Mouse (Mus musculus) lung, postnatal 0 days (tissue): ENCODE data around the gene Pafah1b1. TPM values are rescaled to one million over a fixed set of nuclear protein-coding genes. Genes with fewer than 3 reads are reported as not detected.

Experiments used
- ATAC-seq: fragments of 200-750 bp; cut with Nextera tagmentation; 2 replicates; pipeline ENCODE4 v1.8.0; 2017; ENCODE audit warnings: moderate library complexity
- DNase-seq: peaks from one replicate; pipeline ENCODE4 v3.0.0-alpha.2; 2016; ENCODE audit warnings: low spot score
- H3K27ac ChIP-seq: fragments of 300-500 bp; sonication (generic); 2 replicates; pipeline ENCODE4 v1.5.1; 2014; ENCODE audit warnings: antibody characterized with exemption, mild to moderate bottlenecking, low read length, mixed read lengths
- H3K27me3 ChIP-seq: fragments of 300-500 bp; sonication (generic); replicated peaks from 2 replicates; pipeline ENCODE4 v1.6.1; 2014; ENCODE audit warnings: low read length, mixed read lengths; ENCODE audit not compliant: insufficient read depth
- H3K36me3 ChIP-seq: fragments of 300-500 bp; sonication (generic); 2 replicates; pipeline ENCODE4 v1.6.1; 2014; ENCODE audit warnings: low read length, mixed read lengths; ENCODE audit not compliant: insufficient read depth
- H3K4me1 ChIP-seq: fragments of 300-500 bp; sonication (generic); 2 replicates; pipeline ENCODE4 v1.6.1; 2014; ENCODE audit warnings: antibody characterized with exemption, low read depth, low read length, mixed read lengths; ENCODE audit not compliant: insufficient read depth
- H3K4me2 ChIP-seq: fragments of 300-500 bp; sonication (generic); replicated peaks from 2 replicates; pipeline ENCODE4 v1.6.1; 2014; ENCODE audit warnings: low read depth, mild to moderate bottlenecking, low read length, moderate library complexity, mixed read lengths
- H3K4me3 ChIP-seq: fragments of 300-500 bp; sonication (generic); 2 replicates; pipeline ENCODE4 v1.5.1; 2014; ENCODE audit warnings: low read depth, low read length
- H3K9ac ChIP-seq: fragments of 300-500 bp; sonication (generic); replicated peaks from 2 replicates; pipeline ENCODE4 v1.6.1; 2014; ENCODE audit warnings: low read depth, mild to moderate bottlenecking
- H3K9me3 ChIP-seq: fragments of 300-500 bp; sonication (generic); 2 replicates; pipeline ENCODE4 v1.6.1; 2016; ENCODE audit warnings: low read length, mixed read lengths
- CTCF ChIP-seq: IDR thresholded peaks from 2 replicates; pipeline ENCODE4 v1.5.1; 2016; ENCODE audit warnings: antibody characterized with exemption, mild to moderate bottlenecking
- EP300 ChIP-seq: IDR thresholded peaks from 2 replicates; pipeline ENCODE4 v1.6.1; 2016; ENCODE audit warnings: antibody characterized with exemption, mild to moderate bottlenecking, control low read depth
- WGBS: fragments of 180-500 bp; shearing (Covaris S2); extraction: QIAGEN DNeasy Blood & Tissue Kit; methylation state at CpG from one replicate; pipeline ENCODE4 v1.1.7; 2014; 5-methylcytosine and 5-hydroxymethylcytosine counted together
- polyA plus RNA-seq: library from polyadenylated mRNA; unstranded; fragments of >200 nt; fragmentation: Nextera tagmentation; extraction: Ambion mirVana; gene quantifications from 2 replicates; pipeline ENCODE4 v1.2.1, GENCODE M21; 2015

Pafah1b1 gene
- polyA plus RNA-seq, 1 experiment from 2014 or later, result 49.1 TPM

DNA sequence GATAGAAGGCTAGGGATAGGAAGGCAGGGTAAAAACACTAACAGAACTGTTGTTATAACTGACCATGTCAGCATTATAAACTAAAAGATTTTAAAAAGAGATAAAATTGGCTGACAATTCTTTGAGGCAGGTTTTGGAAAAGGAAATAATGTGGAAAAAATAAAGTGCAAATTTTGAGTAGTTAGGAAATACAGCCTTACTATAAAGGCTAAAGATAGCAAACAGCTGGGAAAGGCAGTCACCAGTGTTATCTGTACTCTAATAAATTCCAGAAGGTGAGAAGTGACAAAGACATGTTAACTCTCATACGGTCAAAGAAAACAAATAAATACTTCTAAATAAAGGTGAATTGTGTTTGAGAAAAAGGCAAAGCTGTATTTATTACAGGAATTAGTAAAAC lies 15.7 kb downstream of the Pafah1b1 start:
- Histone ChIP-seq H3K9me3 (no peaks in the 10 kb centered on the region), H3K27ac (no peak overlapping the region), H3K4me2 (no peak overlapping the region), H3K4me3 (no peak overlapping the region), H3K27me3 (no peaks in the 10 kb centered on the region), H3K4me1 (no peaks in the 10 kb centered on the region), H3K9ac (no peak overlapping the region), H3K36me3 (no peaks in the 10 kb centered on the region)
- 25% methylated on average over 1 of the region's 1 CpGs for WGBS
- DNase-seq (no peak), ATAC-seq (no peak)
- no peak for TF ChIP-seq CTCF
- no peak for TF ChIP-seq EP300

DNA sequence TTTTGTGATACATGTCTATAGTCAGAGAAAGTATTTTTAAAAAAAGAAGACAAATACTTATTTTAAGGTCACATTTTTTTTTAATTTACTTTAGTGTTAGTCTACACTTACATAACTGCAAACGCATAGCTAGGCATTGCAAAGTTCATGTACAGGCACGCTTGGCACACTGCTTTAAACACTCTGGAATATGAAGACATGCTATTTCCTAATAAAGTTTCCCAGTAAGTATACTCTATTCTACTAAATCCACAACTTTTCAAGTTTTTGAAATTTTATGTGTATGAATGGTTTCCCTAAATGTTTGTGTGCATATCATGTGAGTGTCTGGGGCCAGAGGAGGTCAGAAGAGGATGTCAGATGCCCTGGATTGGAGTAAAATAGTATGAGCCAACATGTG lies 20.4 kb downstream of the Pafah1b1 start:
- Histone ChIP-seq H3K4me1 (no peaks in the 10 kb centered on the region), H3K9ac (no peak overlapping the region), H3K27me3 (no peaks in the 10 kb centered on the region), H3K4me3 (no peak overlapping the region), H3K9me3 (no peaks in the 10 kb centered on the region), H3K4me2 (no peak overlapping the region), H3K36me3 (no peaks in the 10 kb centered on the region), H3K27ac (no peak overlapping the region)
- TF ChIP-seq CTCF, result no peak
- no peak; the same call in 1 of the 2 replicates for TF ChIP-seq EP300
- 53% methylated on average over 2 of the region's 2 CpGs for WGBS
- ATAC-seq (peak; percentile 57; the same call in 1 of the 2 replicates), DNase-seq (peak; percentile 52)

DNA sequence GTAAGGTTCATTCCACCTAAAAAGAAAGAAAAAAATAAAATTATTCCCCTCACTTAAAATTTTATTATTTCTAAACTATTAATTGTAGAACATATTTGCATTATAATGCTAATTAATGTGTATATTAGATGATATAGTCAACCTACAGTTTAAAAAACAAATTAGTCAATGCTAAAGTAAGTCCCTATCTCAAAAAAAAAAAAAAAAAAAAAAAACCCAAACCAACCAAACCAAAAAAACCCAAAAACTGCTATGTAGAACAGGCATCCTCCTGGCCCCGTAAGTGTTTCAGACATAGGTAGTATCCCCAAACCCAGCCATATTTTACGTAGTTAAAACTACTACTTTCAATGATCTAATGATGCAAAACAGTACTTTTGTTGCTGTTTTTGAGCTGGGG lies 25.0 kb downstream of the Pafah1b1 start:
- no peaks in the 10 kb centered on the region for H3K27me3 ChIP-seq
- H3K4me1 ChIP-seq, result no peaks in the 10 kb centered on the region
- H3K9me3 ChIP-seq, result no peaks in the 10 kb centered on the region
- DNase-seq, result no peak
- no peak overlapping the region for H3K9ac ChIP-seq
- no peak for ATAC-seq
- WGBS, result 96% methylated on average over 2 of the region's 2 CpGs
- H3K27ac ChIP-seq, result no peak overlapping the region
- TF ChIP-seq EP300 (no peak), CTCF (no peak)
- H3K4me2 ChIP-seq, result no peak overlapping the region
- H3K4me3 ChIP-seq, result no peak overlapping the region
- no peaks in the 10 kb centered on the region for H3K36me3 ChIP-seq

DNA sequence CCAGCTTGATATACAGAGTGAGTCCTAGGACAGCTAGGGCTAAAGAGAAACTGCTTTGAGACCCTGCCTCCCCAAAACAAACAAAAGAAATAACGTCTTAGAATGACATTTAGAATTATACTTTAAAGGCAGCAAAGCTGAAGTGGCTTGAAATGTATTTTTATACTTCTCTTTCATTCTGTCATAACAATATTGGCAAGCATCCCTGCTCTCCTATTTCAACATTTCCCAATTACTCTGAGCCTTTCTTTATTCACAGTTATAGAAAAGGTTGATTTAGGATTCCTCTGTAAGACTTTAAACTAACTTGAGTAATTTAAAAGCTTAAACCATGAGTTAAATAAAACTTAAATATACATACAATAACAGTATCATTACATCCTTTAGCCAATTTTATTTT lies 32.3 kb downstream of the Pafah1b1 start:
- Histone ChIP-seq H3K9ac (no peak overlapping the region), H3K4me3 (no peak overlapping the region), H3K27ac (no peak overlapping the region), H3K9me3 (no peaks in the 10 kb centered on the region), H3K4me1 (no peaks in the 10 kb centered on the region), H3K27me3 (no peaks in the 10 kb centered on the region), H3K36me3 (no peaks in the 10 kb centered on the region), H3K4me2 (no peak overlapping the region)
- peak; percentile 48 for DNase-seq
- TF ChIP-seq CTCF (no peak), EP300 (no peak)
- no peak for ATAC-seq
- 31% methylated on average over 1 of the region's 1 CpGs for WGBS

DNA sequence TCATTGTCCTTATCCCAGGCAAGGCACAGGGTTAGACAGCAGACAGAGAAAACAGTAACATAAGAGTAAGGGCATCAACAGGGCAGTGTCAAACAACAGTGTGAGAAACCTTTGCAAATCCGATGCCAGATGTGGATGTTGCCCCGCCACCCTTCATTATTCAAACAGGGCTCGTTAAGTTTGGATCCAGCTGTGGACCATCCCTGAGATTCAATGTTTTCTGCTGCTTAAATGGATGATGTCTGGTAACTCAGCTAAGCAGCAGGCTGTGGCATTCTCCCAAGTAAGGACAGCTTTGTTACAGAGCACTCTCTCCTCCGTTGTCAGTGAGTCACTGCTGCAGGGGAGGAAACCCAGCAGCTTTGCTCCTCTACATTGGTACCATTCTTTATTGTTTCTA lies 49.3 kb downstream of the Pafah1b1 start:
- Histone ChIP-seq H3K36me3 (peaks cover 24% of the 10 kb centered on the region; the same call in 1 of the 2 replicates), H3K4me2 (no peak overlapping the region), H3K27me3 (no peaks in the 10 kb centered on the region), H3K4me1 (no peaks in the 10 kb centered on the region), H3K4me3 (no peak overlapping the region), H3K27ac (no peak overlapping the region), H3K9ac (no peak overlapping the region), H3K9me3 (no peaks in the 10 kb centered on the region)
- DNase-seq (no peak), ATAC-seq (no peak)
- TF ChIP-seq EP300, result no peak
- no peak for TF ChIP-seq CTCF
- WGBS, result 90% methylated on average over 4 of the region's 4 CpGs

DNA sequence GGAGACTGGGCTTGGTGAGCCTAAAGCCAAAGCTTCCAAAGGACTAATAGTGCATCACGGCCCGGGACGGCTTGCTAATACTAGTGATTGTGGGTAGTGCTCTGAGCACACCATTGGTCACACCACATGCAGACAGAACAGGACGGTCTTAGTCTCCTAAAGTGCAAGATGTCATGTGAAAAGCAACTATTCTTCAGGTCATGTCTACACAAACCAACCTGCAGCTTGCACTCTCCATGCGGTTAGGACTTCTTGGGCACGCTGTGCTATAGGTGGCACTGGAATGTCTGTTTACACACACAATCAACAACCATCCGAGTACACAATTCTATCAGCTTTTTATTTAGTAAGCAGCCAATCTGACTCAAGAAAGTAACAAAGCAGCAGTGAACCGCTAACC lies 49.8 kb downstream of the Pafah1b1 start:
- no peak for ATAC-seq
- no peak overlapping the region for H3K4me2 ChIP-seq
- H3K27ac ChIP-seq, result no peak overlapping the region
- H3K27me3 ChIP-seq, result no peaks in the 10 kb centered on the region
- peaks cover 24% of the 10 kb centered on the region; the same call in 1 of the 2 replicates for H3K36me3 ChIP-seq
- no peak for DNase-seq
- 95% methylated on average over 8 of the region's 8 CpGs for WGBS
- no peak overlapping the region for H3K9ac ChIP-seq
- no peak for TF ChIP-seq CTCF
- no peaks in the 10 kb centered on the region for H3K4me1 ChIP-seq
- no peaks in the 10 kb centered on the region for H3K9me3 ChIP-seq
- no peak overlapping the region for H3K4me3 ChIP-seq

DNA sequence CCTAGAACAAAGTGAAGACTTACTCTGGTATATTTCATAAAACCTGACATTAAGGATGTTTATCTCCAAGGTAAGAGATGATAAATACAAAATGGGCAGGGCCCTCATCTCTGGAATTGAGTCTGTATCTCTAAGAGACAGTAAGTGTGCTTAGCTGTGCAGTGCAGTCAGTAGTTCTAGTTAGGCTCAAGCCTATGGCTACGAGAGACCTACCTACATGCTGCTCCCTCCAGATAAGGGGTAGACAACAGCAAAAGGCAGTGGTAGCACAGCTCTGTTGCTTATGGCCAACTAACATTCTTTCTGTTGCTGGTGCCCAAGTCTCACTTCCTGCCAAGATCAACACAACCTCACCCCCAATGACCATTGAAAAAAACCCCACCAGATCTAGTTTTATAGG lies 50.9 kb downstream of the Pafah1b1 start:
- DNase-seq, result no peak
- H3K27ac ChIP-seq, result no peak overlapping the region
- no peaks in the 10 kb centered on the region for H3K27me3 ChIP-seq
- no peak overlapping the region for H3K4me3 ChIP-seq
- 91% methylated on average over 1 of the region's 1 CpGs for WGBS
- TF ChIP-seq CTCF (no peak), EP300 (no peak)
- peaks cover 20% of the 10 kb centered on the region; the same call in 1 of the 2 replicates for H3K36me3 ChIP-seq
- no peak overlapping the region for H3K9ac ChIP-seq
- no peak for ATAC-seq
- no peaks in the 10 kb centered on the region for H3K9me3 ChIP-seq
- H3K4me1 ChIP-seq, result no peaks in the 10 kb centered on the region
- no peak overlapping the region for H3K4me2 ChIP-seq
